In genomic region chr10:8759228-8759627, GRCm38 (mm10) we compare ENCODE assay signal across 10 mouse cellular contexts.
DNase-seq lines count a peak whose midpoint lies in the region; ATAC-seq lines count a peak whose summit lies in the region.
"Had no signal": no experiment of that assay in that cellular context is flagged by ENCODE, and none has a peak within 500 bp of the region (broad histone marks: within the 10 kb centered on the region; RNA-seq: fewer than 3 reads in every experiment).

No protein-coding gene starts in this region.

- no peaks in the 10 kb centered on the region for H3K9me3 ChIP-seq in kidney, embryonic 15.5 days (replicated peaks)
- no peaks in the 10 kb centered on the region for H3K9me3 ChIP-seq in liver, embryonic 11.5 days (ENCODE audit: control insufficient read depth, low read length)
- H3K9me3 ChIP-seq in stomach, embryonic 16.5 days (replicated peaks; ENCODE audit: control insufficient read depth, low read length) = no peaks in the 10 kb centered on the region

- H3K27ac ChIP-seq in kidney, embryonic 15.5 days = peak overlapping the region; percentile 27; the same call in 1 of the 2 replicates
- no peak overlapping the region for H3K27ac ChIP-seq in liver, embryonic 11.5 days (ENCODE audit: low read depth, low read length)
- H3K27ac ChIP-seq in stomach, embryonic 16.5 days (ENCODE audit: low read length) = peak overlapping the region; percentile 10

- no peaks in the 10 kb centered on the region for H3K27me3 ChIP-seq in kidney, embryonic 15.5 days
- H3K27me3 ChIP-seq in liver, embryonic 11.5 days (replicated peaks; ENCODE audit: control insufficient read depth, insufficient read depth, low read length) = no peaks in the 10 kb centered on the region
- no peaks in the 10 kb centered on the region for H3K27me3 ChIP-seq in stomach, embryonic 16.5 days (ENCODE audit: control insufficient read depth, insufficient read depth, low read length)

- H3K9ac ChIP-seq in kidney, embryonic 15.5 days = no peak overlapping the region
- H3K9ac ChIP-seq in liver, embryonic 11.5 days (ENCODE audit: low read depth, low read length) = no peak overlapping the region
- no peak overlapping the region for H3K9ac ChIP-seq in stomach, embryonic 16.5 days (ENCODE audit: low read length)

- H3K4me2 ChIP-seq in kidney, embryonic 15.5 days = no peak overlapping the region
- H3K4me2 ChIP-seq in liver, embryonic 11.5 days = no peak overlapping the region
- no peak overlapping the region for H3K4me2 ChIP-seq in stomach, embryonic 16.5 days (ENCODE audit: low read depth, low read length)

- H3K4me1 ChIP-seq in kidney, embryonic 15.5 days = peaks cover 63% of the 10 kb centered on the region
- no peaks in the 10 kb centered on the region; the same call in 1 of the 2 replicates for H3K4me1 ChIP-seq in liver, embryonic 11.5 days (replicated peaks; ENCODE audit: control insufficient read depth, insufficient read depth, low read length)
- peaks cover 35% of the 10 kb centered on the region for H3K4me1 ChIP-seq in stomach, embryonic 16.5 days (ENCODE audit: control insufficient read depth, insufficient read depth, low read length)

- peaks cover 12% of the 10 kb centered on the region for H3K36me3 ChIP-seq in kidney, embryonic 15.5 days
- H3K36me3 ChIP-seq in liver, embryonic 11.5 days (ENCODE audit: control insufficient read depth, insufficient read depth, low read length) = no peaks in the 10 kb centered on the region
- H3K36me3 ChIP-seq in stomach, embryonic 16.5 days (ENCODE audit: control insufficient read depth, insufficient read depth, low read length) = no peaks in the 10 kb centered on the region

- no peak for ATAC-seq in kidney, embryonic 15.5 days (replicated peaks; ENCODE audit: low FRiP score)
- ATAC-seq in liver, embryonic 11.5 days (replicated peaks; ENCODE audit: low FRiP score) = 0 out of 2 replicates have a peak, but pooled peaks have one; percentile 20
- no peak for ATAC-seq in stomach, embryonic 16.5 days (ENCODE audit: insufficient read depth, low FRiP score)

- DNase-seq in kidney, adult 18-20 months = no peak
- peak; percentile 11 for DNase-seq in thymus, postnatal 0 days (ENCODE audit: low spot score)
- no peak for DNase-seq in thymus, adult 18-20 months
- no peak for DNase-seq in liver, embryonic 11.5 days (ENCODE audit: low spot score)
- DNase-seq in right cerebral cortex, postnatal 14 days = no peak
- no peak for DNase-seq in left cerebral cortex, postnatal 36 days (ENCODE audit: low spot score in 2 of 2)
- DNase-seq: adrenal gland, adult 8-10 months; thymus, postnatal 14 days had no signal

- intact Hi-C loops in left cerebral cortex, postnatal 36 days (cut with DNase I) = no loop called here

- 82% methylated on average over 7 of the region's 7 CpGs for WGBS in kidney, embryonic 15.5 days
- 37% methylated on average over 7 of the region's 7 CpGs for WGBS in liver, embryonic 11.5 days
- WGBS in stomach, embryonic 16.5 days = 85% methylated on average over 7 of the region's 7 CpGs

- H3K4me3 ChIP-seq in kidney, embryonic 15.5 days (replicated peaks) = no peak overlapping the region
- no peak overlapping the region for H3K4me3 ChIP-seq in liver, embryonic 11.5 days (ENCODE audit: low read depth, low read length)
- H3K4me3 ChIP-seq in stomach, embryonic 16.5 days (replicated peaks; ENCODE audit: low read length) = no peak overlapping the region
